In the genomic region with DNA sequence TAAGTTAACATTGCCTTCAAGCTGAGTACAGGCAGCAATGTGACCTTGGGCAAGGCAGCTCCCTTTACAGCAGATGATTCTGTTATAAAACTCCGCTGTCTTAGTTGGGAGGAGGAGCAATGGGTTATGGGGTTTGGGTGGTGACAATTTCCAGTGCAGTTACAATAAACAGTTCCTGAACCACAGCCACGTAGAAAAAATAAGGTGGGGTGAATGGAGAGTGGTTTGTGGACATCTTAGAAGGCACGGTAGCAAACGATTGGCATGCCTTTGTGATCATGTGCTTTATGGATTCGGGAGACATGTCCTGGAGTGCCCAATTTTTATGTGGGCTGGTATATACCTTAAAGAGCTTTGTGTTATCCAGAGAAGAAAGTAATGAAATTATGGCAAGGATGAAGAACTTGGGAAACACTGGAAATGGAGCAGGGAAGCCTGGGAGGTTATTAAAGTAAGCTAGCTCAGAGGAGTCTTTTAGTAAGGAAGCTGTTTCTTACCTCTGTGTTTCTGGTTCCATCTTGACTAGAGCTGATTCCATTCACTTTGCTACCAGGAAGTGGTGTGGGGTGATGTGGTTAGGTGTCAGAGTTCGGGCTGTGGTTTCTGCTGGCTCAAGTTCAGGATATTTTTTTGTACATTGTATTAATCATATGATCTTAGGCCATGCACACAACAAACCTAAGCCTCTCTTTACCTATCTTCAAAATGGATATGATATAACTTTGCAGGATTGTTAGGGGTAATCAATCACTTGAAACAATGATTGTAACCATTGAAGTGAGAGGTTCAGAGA, we compare ENCODE assay signal across 21 mouse cellular contexts. TPM values are rescaled to one million over a fixed set of nuclear protein-coding genes. Genes with fewer than 3 reads are reported as not detected.
A peak's percentile ranks its signal among the peaks of the same experiment; 100 is the strongest.
DNase-seq lines count a peak whose midpoint lies in the region; ATAC-seq and TF ChIP-seq lines count a peak whose summit lies in the region.
"Had no signal": no experiment of that assay in that cellular context is flagged by ENCODE, and none has a peak within 500 bp of the region (broad histone marks: within the 10 kb centered on the region; RNA-seq: fewer than 3 reads in every experiment).

No protein-coding gene starts in this region.

- TF ChIP-seq RAD21 in CH12.LX (IDR thresholded peaks at IDR 0.05; ENCODE audit: low read depth, low read length) = no peak

- H3K9ac ChIP-seq in CH12.LX (ENCODE audit: insufficient read depth, low read depth) = no peak overlapping the region
- H3K9ac ChIP-seq: embryonic facial prominence, embryonic 15.5 days; hindbrain, embryonic 13.5 days; midbrain, embryonic 13.5 days had no signal

- H3K27me3 ChIP-seq in CH12.LX (replicated peaks) = no peaks in the 10 kb centered on the region
- H3K27me3 ChIP-seq: embryonic facial prominence, embryonic 15.5 days; hindbrain, embryonic 13.5 days; midbrain, embryonic 13.5 days had no signal

- peak; percentile 76 for ATAC-seq in inflammation-experienced regulatory T-cells, adult 6 months
- peak; percentile 49 for ATAC-seq in neutrophil, adult 5-6 weeks (ENCODE audit: extremely low read depth, insufficient number of reproducible peaks, low FRiP score, poor library complexity, severe bottlenecking)
- ATAC-seq: midbrain, embryonic 13.5 days had no signal

- H3K4me3 ChIP-seq in CH12.LX (replicated peaks in 1 of 3; ENCODE audit: low read depth in 2 of 3, low read length in 2 of 3, poor library complexity in 1 of 3) = no peak overlapping the region
- H3K4me3 ChIP-seq: embryonic facial prominence, embryonic 15.5 days; heart, adult 2 months; hindbrain, embryonic 13.5 days; midbrain, embryonic 13.5 days had no signal

- no peak for TF ChIP-seq POLR2A in CH12.LX (IDR thresholded peaks at IDR 0.05; ENCODE audit: low read depth, low read length)

- DNase-seq in spleen, postnatal 36 days (ENCODE audit: low spot score in 2 of 2) = peak; percentile 46 to 48
- no peak for DNase-seq in spleen, postnatal 4 days (ENCODE audit: low spot score in 2 of 2)
- DNase-seq in CH12.LX (ENCODE audit: extremely low read depth) = no peak
- DNase-seq in urinary bladder, postnatal 36 days (ENCODE audit: low spot score in 2 of 2) = no peak
- DNase-seq in right cerebral cortex, adult 18-20 months = no peak
- DNase-seq in yolk sac, embryonic 10.5 days (ENCODE audit: low spot score) = no peak
- DNase-seq: adrenal gland, adult 2 months; cerebellum, adult 8-10 months; heart, adult 2 months; kidney, adult 18-20 months; kidney, postnatal 36 days had no signal

- H3K9me3 ChIP-seq in CH12.LX (replicated peaks; ENCODE audit: low read length) = no peaks in the 10 kb centered on the region
- H3K9me3 ChIP-seq: embryonic facial prominence, embryonic 15.5 days; hindbrain, embryonic 13.5 days; midbrain, embryonic 13.5 days had no signal

- dilution Hi-C loops in CH12.LX (cut with MboI; ENCODE audit: extremely low pct_ligation_motif_present, extremely low pct_unique_long_range_greater_than_20kb, low sequenced_read_pairs) = no loop called here

- H3K4me1 ChIP-seq in CH12.LX (ENCODE audit: control insufficient read depth in 1 of 2, insufficient read depth in 2 of 2) = peaks cover 26 to 78% of the 10 kb centered on the region in 2 experiments
- H3K4me1 ChIP-seq: embryonic facial prominence, embryonic 15.5 days; hindbrain, embryonic 13.5 days; midbrain, embryonic 13.5 days had no signal

- H3K27ac ChIP-seq in CH12.LX (ENCODE audit: insufficient read depth, low read depth) = no peak overlapping the region
- H3K27ac ChIP-seq: embryonic facial prominence, embryonic 15.5 days; heart, adult 2 months; hindbrain, embryonic 13.5 days; midbrain, embryonic 13.5 days had no signal

- peaks cover 75% of the 10 kb centered on the region for H3K79me2 ChIP-seq in CH12.LX (replicated peaks; ENCODE audit: control insufficient read depth, extremely low read depth, insufficient read depth, poor library complexity, severe bottlenecking)

- TF ChIP-seq CTCF in CH12.LX (conservative IDR thresholded peaks at IDR 0.05 in 1 of 2, IDR thresholded peaks at IDR 0.05 in 1 of 2; ENCODE audit: low read depth in 2 of 2, low read length in 2 of 2) = no peak

- in situ Hi-C loops in CH12.LX (cut with MboI; ENCODE audit: low pct_ligation_motif_present, low pct_unique_long_range_greater_than_20kb, low sequenced_read_pairs) = no loop called here

- peaks cover 17 to 48% of the 10 kb centered on the region in 2 experiments for H3K36me3 ChIP-seq in CH12.LX (replicated peaks in 1 of 2; ENCODE audit: control insufficient read depth in 1 of 2, insufficient read depth in 1 of 2, low read length in 1 of 2)
- H3K36me3 ChIP-seq: embryonic facial prominence, embryonic 15.5 days; hindbrain, embryonic 13.5 days; midbrain, embryonic 13.5 days had no signal

- H3K4me2 ChIP-seq in CH12.LX (ENCODE audit: insufficient read depth, low read depth, poor library complexity, severe bottlenecking) = peak overlapping the region; percentile 26; the same call in 1 of the 2 replicates
- H3K4me2 ChIP-seq: embryonic facial prominence, embryonic 15.5 days; hindbrain, embryonic 13.5 days; liver, embryonic 11.5 days; midbrain, embryonic 13.5 days had no signal

- TF ChIP-seq EP300 in CH12.LX (IDR thresholded peaks at IDR 0.05; ENCODE audit: low read length) = peak; percentile 18; the same call in 1 of the 2 replicates

TF ChIP-seq in CH12.LX, 34 proteins besides CTCF, POLR2A, EP300 and RAD21:
- TF ChIP-seq MAZ (IDR thresholded peaks at IDR 0.05; ENCODE audit: low read depth, low read length) (no peak), ELF1 (IDR thresholded peaks at IDR 0.05; ENCODE audit: low read depth, low read length) (peak; percentile 29; the same call in 1 of the 2 replicates)

RNA-seq across cellular contexts. Expression of a gene that starts 53.5 kb away (rescaled TPM):
- total RNA-seq in CH12.LX (2012; rRNA removed) = not detected in 2 replicates
- 0.65 TPM in 1 of 2 replicates, not detected in the other for total RNA-seq in CH12.LX (2014; rRNA removed)
- 0.33 and 0.56 TPM in 2 replicates for polyA plus RNA-seq in CH12.LX (2012; ENCODE audit: insufficient read length, low read depth)
- 10 to 100 TPM; 57.4 to 70.4 (median 60.4) TPM for polyA plus RNA-seq in inflammation-experienced regulatory T-cells, adult 6 months (2017; shearing (Covaris generic))
- total RNA-seq in neutrophil, adult 5-6 weeks (2017) = 52.5 and 53.9 TPM in 2 replicates
- total RNA-seq: layer of hippocampus, postnatal 14 days; left cerebral cortex, postnatal 36 days had no signal
- polyA plus RNA-seq: forebrain, embryonic 11.5 days; hindbrain, embryonic 13.5 days; liver, embryonic 11.5 days; midbrain, embryonic 13.5 days; neural tube, embryonic 11.5 days had no signal

Comparison
In these comparisons a context has a peak if more than half of its experiments do, and no peak if none do; other contexts are left out.
1. DNase-seq: peak in spleen, postnatal 36 days (2 of 2); none in spleen, postnatal 4 days (0 of 2), CH12.LX (single experiment), urinary bladder, postnatal 36 days (0 of 2), right cerebral cortex, adult 18-20 months (single experiment) and yolk sac, embryonic 10.5 days (single experiment).
2. RNA of a gene that starts 53.5 kb away (total RNA-seq): 52.5 to 53.9 TPM in neutrophil, adult 5-6 weeks; 0.65 TPM in CH12.LX; every median in the first group is over 10 times any median in the second.